In the genomic region with DNA sequence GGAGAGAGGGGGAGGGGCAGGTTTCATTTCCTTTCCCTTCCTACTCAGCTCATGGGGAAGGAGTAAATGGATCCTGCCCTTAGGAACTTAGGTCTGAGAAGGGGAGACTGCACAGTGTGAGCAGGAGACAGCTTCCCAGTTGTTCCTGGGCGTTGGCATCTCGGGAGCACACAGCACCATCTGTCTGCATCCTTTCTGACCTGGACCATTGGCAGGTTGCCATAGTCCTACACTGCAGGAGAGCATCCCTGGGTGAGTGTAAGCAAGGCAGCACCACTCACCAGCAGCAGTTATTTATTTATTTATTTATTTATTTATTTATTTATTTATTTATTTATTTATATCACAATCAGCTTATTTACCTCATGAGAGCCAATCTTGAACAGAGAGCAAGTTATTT, we compare ENCODE assay signal across 19 mouse cellular contexts. TPM values are rescaled to one million over a fixed set of nuclear protein-coding genes. Genes with fewer than 3 reads are reported as not detected.
DNase-seq lines count a peak whose midpoint lies in the region; ATAC-seq lines count a peak whose summit lies in the region.
"Had no signal": no experiment of that assay in that cellular context is flagged by ENCODE, and none has a peak within 500 bp of the region (broad histone marks: within the 10 kb centered on the region; RNA-seq: fewer than 3 reads in every experiment).

No protein-coding gene starts in this region.

- no peaks in the 10 kb centered on the region for H3K27me3 ChIP-seq in forebrain, embryonic 16.5 days (replicated peaks; ENCODE audit: control insufficient read depth, insufficient read depth, low read length)
- H3K27me3 ChIP-seq in forebrain, embryonic 11.5 days (ENCODE audit: control insufficient read depth, insufficient read depth, low read length): no peaks in the 10 kb centered on the region
- no peaks in the 10 kb centered on the region for H3K27me3 ChIP-seq in liver, embryonic 11.5 days (replicated peaks; ENCODE audit: control insufficient read depth, insufficient read depth, low read length)

- no peak for DNase-seq in cerebellum, postnatal 4 days (ENCODE audit: low spot score in 2 of 2)
- DNase-seq in forebrain, embryonic 11.5 days (ENCODE audit: low spot score): no peak
- DNase-seq in liver, embryonic 11.5 days (ENCODE audit: low spot score): no peak
- DNase-seq in liver (no peak), MN1 (ENCODE audit: low spot score) (peak; percentile 22)
- DNase-seq in layer of hippocampus, postnatal 14 days (ENCODE audit: low spot score in 2 of 2): no peak
- DNase-seq: adrenal gland, adult 2 months; gastrocnemius, adult 2 months; heart, postnatal 4 days; thymus, adult 2 months had no signal

- 29% methylated on average over 2 of the region's 2 CpGs for WGBS in forebrain, embryonic 16.5 days
- 83% methylated on average over 2 of the region's 2 CpGs for WGBS in forebrain, embryonic 11.5 days
- 84% methylated on average over 2 of the region's 2 CpGs for whole genome bisulfite sequencing in liver, embryonic 11.5 days

- H3K27ac ChIP-seq in forebrain, embryonic 16.5 days (ENCODE audit: low read length): no peak overlapping the region
- no peak overlapping the region for H3K27ac ChIP-seq in forebrain, embryonic 11.5 days (ENCODE audit: low read depth, low read length)
- no peak overlapping the region for H3K27ac ChIP-seq in liver, embryonic 11.5 days (ENCODE audit: low read depth, low read length)
- H3K27ac ChIP-seq: gastrocnemius, adult 2 months; kidney, postnatal 0 days; liver, embryonic 14.5 days had no signal

- H3K4me2 ChIP-seq in forebrain, embryonic 16.5 days (ENCODE audit: low read length): no peak overlapping the region
- H3K4me2 ChIP-seq in forebrain, embryonic 11.5 days (ENCODE audit: low read depth, low read length, severe bottlenecking): no peak overlapping the region
- no peak overlapping the region for H3K4me2 ChIP-seq in liver, embryonic 11.5 days

- H3K4me1 ChIP-seq in forebrain, embryonic 16.5 days (replicated peaks; ENCODE audit: control insufficient read depth, insufficient read depth, low read length): no peaks in the 10 kb centered on the region
- H3K4me1 ChIP-seq in forebrain, embryonic 11.5 days (replicated peaks; ENCODE audit: control insufficient read depth, insufficient read depth, low read length): no peaks in the 10 kb centered on the region
- no peaks in the 10 kb centered on the region for H3K4me1 ChIP-seq in liver, embryonic 11.5 days (replicated peaks; ENCODE audit: control insufficient read depth, insufficient read depth, low read length)

- no peaks in the 10 kb centered on the region for H3K36me3 ChIP-seq in forebrain, embryonic 16.5 days (ENCODE audit: control insufficient read depth, insufficient read depth)
- H3K36me3 ChIP-seq in forebrain, embryonic 11.5 days (ENCODE audit: control insufficient read depth, insufficient read depth, low read length): no peaks in the 10 kb centered on the region
- H3K36me3 ChIP-seq in liver, embryonic 11.5 days (ENCODE audit: control insufficient read depth, insufficient read depth, low read length): no peaks in the 10 kb centered on the region

- H3K4me3 ChIP-seq in forebrain, embryonic 16.5 days (replicated peaks; ENCODE audit: low read length): no peak overlapping the region
- no peak overlapping the region for H3K4me3 ChIP-seq in forebrain, embryonic 11.5 days (ENCODE audit: low read depth, low read length)
- no peak overlapping the region for H3K4me3 ChIP-seq in liver, embryonic 11.5 days (ENCODE audit: low read depth, low read length)
- H3K4me3 ChIP-seq: gastrocnemius, adult 2 months had no signal

- no peak overlapping the region for H3K9ac ChIP-seq in forebrain, embryonic 16.5 days (replicated peaks; ENCODE audit: low read depth, low read length)
- no peak overlapping the region for H3K9ac ChIP-seq in forebrain, embryonic 11.5 days (ENCODE audit: low read length)
- no peak overlapping the region for H3K9ac ChIP-seq in liver, embryonic 11.5 days (ENCODE audit: low read depth, low read length)
- H3K9ac ChIP-seq: liver, embryonic 14.5 days had no signal

- no peaks in the 10 kb centered on the region for H3K9me3 ChIP-seq in forebrain, embryonic 16.5 days (ENCODE audit: control insufficient read depth, low read length)
- H3K9me3 ChIP-seq in forebrain, embryonic 11.5 days (ENCODE audit: control insufficient read depth, low read length): no peaks in the 10 kb centered on the region
- H3K9me3 ChIP-seq in liver, embryonic 11.5 days (ENCODE audit: control insufficient read depth, low read length): no peaks in the 10 kb centered on the region

- ATAC-seq in cerebellum, adult (ENCODE audit: insufficient number of reproducible peaks, low FRiP score, low TSS enrichment): 0 out of 2 replicates have a peak, but pooled peaks have one; percentile 24
- peak; percentile 29 for ATAC-seq in forebrain, embryonic 16.5 days
- no peak for ATAC-seq in forebrain, embryonic 11.5 days (replicated peaks; ENCODE audit: low FRiP score)
- 0 out of 2 replicates have a peak, but pooled peaks have one; percentile 18 for ATAC-seq in liver, embryonic 11.5 days (replicated peaks; ENCODE audit: low FRiP score)
- ATAC-seq: intestine, postnatal 0 days had no signal

RNA-seq across cellular contexts. Expression of a gene that starts 12.4 kb away (rescaled TPM):
- polyA plus RNA-seq in forebrain, embryonic 16.5 days (2015; fragmentation: Nextera tagmentation; extraction: Ambion mirVana): 8.3 and 9.1 TPM in 2 replicates
- polyA plus RNA-seq in forebrain, embryonic 11.5 days (2014; fragmentation: Nextera tagmentation; extraction: Ambion mirVana): 2.2 TPM in 2 replicates
- 0.93 and 1.1 TPM in 2 replicates for polyA plus RNA-seq in liver, embryonic 11.5 days (2014; fragmentation: Nextera tagmentation; extraction: Ambion mirVana)
- 10 to 100 TPM; 43.2 to 44.9 TPM for total RNA-seq in layer of hippocampus, postnatal 14 days (2021)
- total RNA-seq: adrenal gland, adult 2 months; granulocyte monocyte progenitor cell, adult 5-6 weeks; MEL; monocyte, adult 5-6 weeks; neutrophil, adult 5-6 weeks had no signal

RNA-seq across cellular contexts. Expression of a gene that starts 16.5 kb away (rescaled TPM):
- 37.6 and 41.8 TPM in 2 replicates for polyA plus RNA-seq in forebrain, embryonic 16.5 days (2015; fragmentation: Nextera tagmentation; extraction: Ambion mirVana)
- polyA plus RNA-seq in forebrain, embryonic 11.5 days (2014; fragmentation: Nextera tagmentation; extraction: Ambion mirVana): 40.6 and 44.0 TPM in 2 replicates
- polyA plus RNA-seq in liver, embryonic 11.5 days (2014; fragmentation: Nextera tagmentation; extraction: Ambion mirVana): 68.9 and 75.3 TPM in 2 replicates
- total RNA-seq in layer of hippocampus, postnatal 14 days (2021): 10 to 100 TPM; 43.1 to 46.5 TPM

RNA-seq across cellular contexts. Expression of a gene that starts 48.1 kb away (rescaled TPM):
- 49.3 and 50.6 TPM in 2 replicates for polyA plus RNA-seq in forebrain, embryonic 16.5 days (2015; fragmentation: Nextera tagmentation; extraction: Ambion mirVana)
- polyA plus RNA-seq in forebrain, embryonic 11.5 days (2014; fragmentation: Nextera tagmentation; extraction: Ambion mirVana): 48.1 and 51.2 TPM in 2 replicates
- polyA plus RNA-seq in liver, embryonic 11.5 days (2014; fragmentation: Nextera tagmentation; extraction: Ambion mirVana): 86.9 and 95.9 TPM in 2 replicates
- total RNA-seq in layer of hippocampus, postnatal 14 days (2021): 10 to 100 TPM; 70.4 to 72.7 TPM

RNA-seq across cellular contexts. Expression of a gene that starts 54.9 kb away (rescaled TPM):
- 0.14 and 0.24 TPM in 2 replicates for polyA plus RNA-seq in forebrain, embryonic 16.5 days (2015; fragmentation: Nextera tagmentation; extraction: Ambion mirVana)
- polyA plus RNA-seq in forebrain, embryonic 11.5 days (2014; fragmentation: Nextera tagmentation; extraction: Ambion mirVana): 0.09 and 0.11 TPM in 2 replicates
- 0.09 and 0.11 TPM in 2 replicates for polyA plus RNA-seq in liver, embryonic 11.5 days (2014; fragmentation: Nextera tagmentation; extraction: Ambion mirVana)
- under 1 TPM; 0.37 to 0.62 TPM for total RNA-seq in layer of hippocampus, postnatal 14 days (2021)
- total RNA-seq: granulocyte monocyte progenitor cell, adult 5-6 weeks; monocyte, adult 5-6 weeks had no signal
- polyA plus RNA-seq: adrenal gland, adult 2 months had no signal
